Mouse (Mus musculus) CH12.LX (cell line): Measurements from ENCODE around the gene R3hdm2. TPM values are rescaled to one million over a fixed set of nuclear protein-coding genes. Genes with fewer than 3 reads are reported as not detected.

Experiments
- DNase-seq: peaks from one replicate; pipeline ENCODE4 v3.0.0-alpha.2; 2013; ENCODE audit errors: extremely low read depth
- H3K27ac ChIP-seq: 2 replicates; pipeline ENCODE4 v1.5.1; 2012; ENCODE audit warnings: low read depth, mild to moderate bottlenecking, control low read depth, moderate library complexity; ENCODE audit not compliant: insufficient read depth
- H3K27me3 ChIP-seq: replicated peaks from 2 replicates; pipeline ENCODE3; 2012; ENCODE audit warnings: inconsistent platforms
- H3K36me3 ChIP-seq, 2 experiments: replicated peaks in 1 of 2; 2 replicates each; pipeline versions ENCODE3 to v1.6.1; 2012; ENCODE audit warnings: inconsistent platforms in 1 of 2, low read length in 1 of 2, mild to moderate bottlenecking in 1 of 2, mixed read lengths in 1 of 2, moderate library complexity in 1 of 2; ENCODE audit not compliant: control insufficient read depth in 1 of 2, insufficient read depth in 1 of 2
- H3K4me1 ChIP-seq, 2 experiments: 2 replicates each; pipeline ENCODE4 v1.6.1; 2012; ENCODE audit warnings: inconsistent platforms in 1 of 2, moderate library complexity in 1 of 2; ENCODE audit not compliant: insufficient read depth in 2 of 2, control insufficient read depth in 1 of 2
- H3K4me2 ChIP-seq: 2 replicates; pipeline ENCODE4 v1.6.1; 2012; ENCODE audit warnings: low read depth, mild to moderate bottlenecking, control low read depth; ENCODE audit not compliant: poor library complexity, insufficient read depth, severe bottlenecking
- H3K4me3 ChIP-seq, 3 experiments: fragments of 150-350 bp in 1 of 3; sonication (generic) in 1 of 3; replicated peaks in 1 of 3; 2 replicates each; pipeline versions ENCODE3 to v1.5.1; 2011 to 2012; ENCODE audit warnings: low read depth in 2 of 3, low read length in 2 of 3, mild to moderate bottlenecking in 2 of 3, moderate library complexity in 2 of 3, control low read depth in 1 of 3, improper control_type of control experiment in 1 of 3, inconsistent platforms in 1 of 3, mixed read lengths in 1 of 3; ENCODE audit not compliant: poor library complexity in 1 of 3
- H3K79me2 ChIP-seq: replicated peaks from 2 replicates; pipeline ENCODE4 v1.6.1; 2012; ENCODE audit warnings: mild to moderate bottlenecking, moderate library complexity; ENCODE audit not compliant: control insufficient read depth, poor library complexity, insufficient read depth, severe bottlenecking; ENCODE audit errors: extremely low read depth
- H3K9ac ChIP-seq: 2 replicates; pipeline ENCODE4 v1.6.1; 2012; ENCODE audit warnings: low read depth, mild to moderate bottlenecking, control low read depth, moderate library complexity; ENCODE audit not compliant: insufficient read depth
- H3K9me3 ChIP-seq: replicated peaks from 2 replicates; pipeline ENCODE3; 2012; ENCODE audit warnings: low read length, inconsistent platforms, mixed read lengths
- BHLHE40 ChIP-seq: IDR thresholded peaks from 2 replicates; pipeline ENCODE4 v1.6.1; 2011; ENCODE audit warnings: mild to moderate bottlenecking, low read depth, low read length, improper control_type of control experiment
- CHD1 ChIP-seq: IDR thresholded peaks from 2 replicates; pipeline ENCODE4 v1.6.1; 2012; ENCODE audit warnings: low read depth, low read length, improper control_type of control experiment, inconsistent platforms
- CHD2 ChIP-seq: IDR thresholded peaks from 2 replicates; pipeline ENCODE4 v1.6.1; 2011; ENCODE audit warnings: low read length, improper control_type of control experiment
- ETS1 ChIP-seq: conservative IDR thresholded peaks from 2 replicates; pipeline ENCODE4 v1.6.1; 2012; ENCODE audit warnings: low read depth, mild to moderate bottlenecking, inconsistent platforms, low read length, improper control_type of control experiment, moderate library complexity
- HCFC1 ChIP-seq: IDR thresholded peaks from 2 replicates; pipeline ENCODE4 v1.6.1; 2012; ENCODE audit warnings: low read depth, mild to moderate bottlenecking, inconsistent platforms, low read length, improper control_type of control experiment
- IRF4 ChIP-seq: IDR thresholded peaks from 2 replicates; pipeline ENCODE4 v1.6.1; 2014; ENCODE audit warnings: low read depth, mild to moderate bottlenecking, inconsistent platforms, low read length, improper control_type of control experiment
- JUN ChIP-seq: IDR thresholded peaks from 2 replicates; pipeline ENCODE4 v1.6.1; 2011; ENCODE audit warnings: low read depth, mild to moderate bottlenecking, low read length, improper control_type of control experiment, moderate library complexity; ENCODE audit not compliant: insufficient read depth
- KAT2A ChIP-seq: IDR thresholded peaks from 2 replicates; pipeline ENCODE4 v1.6.1; 2012; ENCODE audit warnings: low read length, improper control_type of control experiment, inconsistent platforms; ENCODE audit not compliant: insufficient replicate concordance
- MAFK ChIP-seq: IDR thresholded peaks from 2 replicates; pipeline ENCODE4 v1.6.1; 2011; ENCODE audit warnings: low read length, improper control_type of control experiment; ENCODE audit not compliant: insufficient replicate concordance
- MAX ChIP-seq: IDR thresholded peaks from 2 replicates; pipeline ENCODE4 v1.6.1; 2011; ENCODE audit warnings: low read length, improper control_type of control experiment
- MEF2A ChIP-seq: IDR thresholded peaks from 2 replicates; pipeline ENCODE4 v1.6.1; 2014; ENCODE audit warnings: low read depth, mild to moderate bottlenecking, inconsistent platforms, low read length, improper control_type of control experiment, borderline replicate concordance
- MXI1 ChIP-seq: IDR thresholded peaks from 2 replicates; pipeline ENCODE4 v1.6.1; 2011; ENCODE audit warnings: mild to moderate bottlenecking, low read depth, low read length, improper control_type of control experiment
- POLR2AphosphoS2 ChIP-seq: IDR thresholded peaks from 2 replicates; pipeline ENCODE4 v1.6.1; 2011; ENCODE audit warnings: low read depth, low read length, improper control_type of control experiment
- RAD21 ChIP-seq: IDR thresholded peaks from 2 replicates; pipeline ENCODE4 v1.6.1; 2011; ENCODE audit warnings: low read depth, mild to moderate bottlenecking, low read length, improper control_type of control experiment, moderate library complexity
- RCOR1 ChIP-seq: conservative IDR thresholded peaks from 2 replicates; pipeline ENCODE4 v1.6.1; 2012; ENCODE audit warnings: low read depth, mild to moderate bottlenecking, inconsistent platforms, low read length, improper control_type of control experiment
- SIN3A ChIP-seq: IDR thresholded peaks from 2 replicates; pipeline ENCODE4 v1.6.1; 2012; ENCODE audit warnings: low read length, improper control_type of control experiment, inconsistent platforms
- TCF12 ChIP-seq: IDR thresholded peaks from 2 replicates; pipeline ENCODE4 v1.6.1; 2014; ENCODE audit warnings: low read depth, mild to moderate bottlenecking, inconsistent platforms, low read length, improper control_type of control experiment
- UBTF ChIP-seq: IDR thresholded peaks from 2 replicates; pipeline ENCODE4 v1.6.1; 2012; ENCODE audit warnings: low read depth, mild to moderate bottlenecking, inconsistent platforms, low read length, improper control_type of control experiment, moderate library complexity
- USF2 ChIP-seq: conservative IDR thresholded peaks from 2 replicates; pipeline ENCODE4 v1.6.1; 2011; ENCODE audit warnings: low read depth, low read length, improper control_type of control experiment
- ZMIZ1 ChIP-seq: IDR thresholded peaks from 2 replicates; pipeline ENCODE4 v1.6.1; 2012; ENCODE audit warnings: low read depth, mild to moderate bottlenecking, inconsistent platforms, low read length, improper control_type of control experiment
- dilution Hi-C: fragments of 300-500 bp; cut with MboI; formaldehyde crosslinking; loops from 2 replicates; pipeline ENCODE4 v1.14.3; 2020; ENCODE audit warnings: low sequenced_read_pairs; ENCODE audit not compliant: extremely low pct_unique_long_range_greater_than_20kb, extremely low pct_ligation_motif_present
- in situ Hi-C: fragments of 300-500 bp; cut with MboI; formaldehyde crosslinking; loops from 3 replicates; pipeline ENCODE4 v1.14.3; 2019; ENCODE audit warnings: low sequenced_read_pairs, low pct_ligation_motif_present, low pct_unique_long_range_greater_than_20kb, mixed read lengths
- polyA plus RNA-seq: library from polyadenylated mRNA; unstranded; fragments of >175 nt; gene quantifications from 2 replicates; pipeline ENCODE4 v1.2.1, GENCODE M21; 2012; ENCODE audit warnings: low read depth; ENCODE audit not compliant: insufficient read length
- total RNA-seq, 2 experiments: library from RNA; depleted of rRNA; stranded (reverse); fragments of 300-350 nt in 1 of 2; fragments of >200 nt in 1 of 2; gene quantifications; 2 replicates each; pipeline ENCODE4 v1.2.3; 2012 to 2014

The R3hdm2 gene
- total and polyA plus RNA-seq, 3 experiments, result 7.0 to 23.6 (median 8.7) TPM

- dilution Hi-C loops, result no loop called here
- in situ Hi-C loops, result no loop called here
- Histone ChIP-seq H3K27ac (no peak overlapping the region), H3K9me3 (no peaks in the 10 kb centered on the region), H3K4me1 (peaks cover 0 to 21% of the 10 kb centered on the region in 2 experiments; a peak in 2 of 4 replicates), H3K9ac (no peak overlapping the region), H3K4me2 (no peak overlapping the region), H3K79me2 (no peaks in the 10 kb centered on the region), H3K36me3 (peaks cover 0 to 5% of the 10 kb centered on the region in 2 experiments), H3K4me3 (no peak overlapping the region), H3K27me3 (peaks cover 29% of the 10 kb centered on the region)
- DNase-seq, result no peak
- TF ChIP-seq JUN (no peak), USF2 (no peak), HCFC1 (no peak), BHLHE40 (no peak), MAX (no peak)
Measured at GRCm38 (mm10) chr10:127336952-127337351, 43.2 kb upstream of the R3hdm2 start.

- no peak for TF ChIP-seq MAFK
- TF ChIP-seq RAD21, result no peak
- no peak for TF ChIP-seq ETS1
- TF ChIP-seq UBTF, result no peak
- TF ChIP-seq CHD1, result no peak
- TF ChIP-seq MEF2A, result no peak
- TF ChIP-seq HCFC1, result no peak
- TF ChIP-seq TCF12, result no peak
- no peak for TF ChIP-seq JUN
- no peak for TF ChIP-seq BHLHE40
- TF ChIP-seq POLR2AphosphoS2, result no peak
- no peak for TF ChIP-seq IRF4
- TF ChIP-seq MAX, result no peak
- TF ChIP-seq KAT2A, result no peak
- TF ChIP-seq CHD2, result no peak
- TF ChIP-seq RCOR1, result no peak
- no peak for TF ChIP-seq SIN3A
- TF ChIP-seq ZMIZ1, result no peak
- no peak for TF ChIP-seq MXI1
- no peak for TF ChIP-seq USF2
- in situ Hi-C loops, result no loop called here
- Histone ChIP-seq H3K27ac (no peak overlapping the region), H3K9ac (no peak overlapping the region), H3K4me2 (no peak overlapping the region), H3K27me3 (peaks cover 33% of the 10 kb centered on the region), H3K4me1 (peaks cover 0 to 28% of the 10 kb centered on the region in 2 experiments; a peak in 2 of 4 replicates), H3K9me3 (no peaks in the 10 kb centered on the region), H3K36me3 (no peaks in the 10 kb centered on the region), H3K79me2 (no peaks in the 10 kb centered on the region), H3K4me3 (no peak overlapping the region)
- dilution Hi-C loops, result no loop called here
- no peak for DNase-seq
Measured at GRCm38 (mm10) chr10:127337536-127338099, 42.5 kb upstream of the R3hdm2 start.
